Mouse (Mus musculus) midbrain, embryonic 16.5 days (tissue): ENCODE measurements around the gene Sh3pxd2a. TPM values are rescaled to one million over a fixed set of nuclear protein-coding genes. Genes with fewer than 3 reads are reported as not detected.

Experiments
- ATAC-seq: fragments of 200-750 bp; cut with Nextera tagmentation; 2 replicates; pipeline ENCODE4 v1.8.0; 2017; ENCODE audit warnings: moderate TSS enrichment
- H3K27ac ChIP-seq: fragments of 300-500 bp; sonication (generic); 2 replicates; pipeline ENCODE4 v1.5.1; 2014; ENCODE audit warnings: mild to moderate bottlenecking, low read length, mixed read lengths
- H3K27me3 ChIP-seq: fragments of 300-500 bp; sonication (generic); 2 replicates; pipeline ENCODE4 v1.6.1; 2014; ENCODE audit warnings: low read depth, low read length, mixed read lengths; ENCODE audit not compliant: control insufficient read depth, insufficient read depth
- H3K36me3 ChIP-seq: fragments of 300-500 bp; sonication (generic); 2 replicates; pipeline ENCODE4 v1.6.1; 2014; ENCODE audit warnings: mild to moderate bottlenecking, low read length, moderate library complexity, mixed read lengths; ENCODE audit not compliant: control insufficient read depth, insufficient read depth
- H3K4me1 ChIP-seq: fragments of 300-500 bp; sonication (generic); 2 replicates; pipeline ENCODE4 v1.6.1; 2014; ENCODE audit warnings: mild to moderate bottlenecking, low read length, mixed read lengths; ENCODE audit not compliant: control insufficient read depth, insufficient read depth
- H3K4me2 ChIP-seq: fragments of 300-500 bp; sonication (generic); 2 replicates; pipeline ENCODE4 v1.6.1; 2014; ENCODE audit warnings: mild to moderate bottlenecking, low read length, mixed read lengths
- H3K4me3 ChIP-seq: fragments of 300-500 bp; sonication (generic); 2 replicates; pipeline ENCODE4 v1.5.1; 2014; ENCODE audit warnings: low read depth, mild to moderate bottlenecking, low read length, moderate library complexity, mixed read lengths
- H3K9ac ChIP-seq: fragments of 300-500 bp; sonication (generic); 2 replicates; pipeline ENCODE4 v1.6.1; 2014; ENCODE audit warnings: low read depth, low read length, mixed read lengths
- H3K9me3 ChIP-seq: fragments of 300-500 bp; sonication (generic); replicated peaks from 2 replicates; pipeline ENCODE4 v1.6.1; 2014; ENCODE audit warnings: mild to moderate bottlenecking, low read length, mixed read lengths; ENCODE audit not compliant: control insufficient read depth, poor library complexity, severe bottlenecking
- WGBS: fragments of 180-500 bp; shearing (Covaris S2); extraction: QIAGEN DNeasy Blood & Tissue Kit; methylation state at CpG from one replicate; pipeline ENCODE4 v1.1.7; 2014; 5-methylcytosine and 5-hydroxymethylcytosine counted together
- polyA plus RNA-seq: library from polyadenylated mRNA; unstranded; fragments of >200 nt; fragmentation: Nextera tagmentation; extraction: Ambion mirVana; gene quantifications from 2 replicates; pipeline ENCODE4 v1.2.1, GENCODE M21; 2015

Sh3pxd2a gene
- polyA plus RNA-seq, 1 experiment from 2014 or later, result 1.5 TPM

DNA sequence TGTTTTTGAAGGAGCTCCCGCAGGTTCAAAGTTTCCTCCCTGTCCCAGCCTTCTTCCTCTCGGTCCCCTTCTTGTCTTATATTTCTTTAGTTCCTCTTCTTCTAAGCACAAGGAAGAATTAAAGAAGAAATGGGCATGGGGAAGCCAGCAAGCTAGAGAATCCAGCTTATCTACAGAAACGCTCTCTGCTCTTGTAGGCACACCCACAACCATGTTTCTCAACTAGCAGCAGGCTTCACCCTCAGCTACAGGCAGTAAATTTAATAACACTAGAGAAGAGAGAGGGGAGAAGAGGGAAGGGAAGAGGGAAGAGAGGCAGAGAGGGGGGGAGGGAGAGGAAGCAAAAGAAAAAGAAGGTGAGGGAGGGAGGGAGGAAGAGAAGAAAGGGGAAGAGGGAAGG lies 44.0 kb upstream of the Sh3pxd2a start:
- no peaks in the 10 kb centered on the region for H3K36me3 ChIP-seq
- no peak for ATAC-seq

DNA sequence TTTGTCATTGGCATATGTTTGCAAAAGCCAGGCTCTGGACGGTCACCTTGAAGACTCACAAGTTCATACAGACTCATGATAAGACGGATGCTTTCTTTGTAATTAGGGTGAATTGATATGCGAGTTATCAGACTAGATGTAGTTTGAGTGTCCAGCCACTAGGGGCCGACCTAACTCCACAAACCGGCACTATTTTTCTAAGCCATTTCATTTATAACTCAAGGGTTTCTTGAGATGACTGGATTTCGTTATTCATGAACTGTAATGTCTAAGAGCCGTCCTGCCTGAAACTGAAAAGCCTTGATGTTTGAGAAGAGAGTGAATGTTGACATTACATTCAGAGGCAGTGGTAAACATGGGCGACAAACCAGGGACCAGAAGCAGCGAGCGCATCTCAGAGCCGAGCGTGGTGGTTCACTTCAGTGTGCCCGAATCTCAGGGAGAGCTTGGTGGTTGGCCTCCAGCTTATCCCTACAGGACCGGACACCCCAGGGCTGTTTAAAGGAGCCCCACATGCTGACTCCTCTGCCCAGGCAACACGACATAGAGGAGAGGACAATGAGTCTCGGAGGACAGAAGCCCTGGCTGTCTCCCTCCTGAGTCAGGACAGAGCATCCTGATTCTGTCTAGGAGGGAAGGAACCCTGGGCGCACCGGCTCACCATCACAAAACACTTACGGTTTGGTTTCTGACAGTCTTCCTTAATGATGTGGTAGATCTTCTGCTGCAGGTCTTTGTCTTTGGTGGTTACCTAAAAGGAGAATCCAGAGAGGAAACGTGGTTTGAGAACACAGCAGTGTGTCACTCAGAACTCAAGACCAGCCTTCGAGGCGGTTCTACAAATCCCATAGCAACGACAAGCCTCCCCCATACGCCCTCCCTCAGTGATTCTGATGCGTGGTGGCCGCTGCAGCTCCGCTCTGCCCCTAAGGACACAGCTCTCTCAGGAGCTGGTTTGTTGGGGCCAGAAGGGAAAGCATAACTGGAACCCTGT lies 43.2 kb upstream of the Sh3pxd2a start:
- no peaks in the 10 kb centered on the region for H3K27me3 ChIP-seq
- H3K36me3 ChIP-seq, result no peaks in the 10 kb centered on the region
- no peaks in the 10 kb centered on the region for H3K9me3 ChIP-seq
- 45% methylated on average over 27 of the region's 27 CpGs for WGBS
- H3K9ac ChIP-seq, result no peak overlapping the region; the same call in 1 of the 2 replicates
- peak overlapping the region; percentile 21; the same call in 1 of the 2 replicates for H3K4me2 ChIP-seq
- H3K4me3 ChIP-seq, result no peak overlapping the region
- H3K27ac ChIP-seq, result no peak overlapping the region
- peaks cover 9% of the 10 kb centered on the region for H3K4me1 ChIP-seq
- ATAC-seq, result peak; percentile 36

More for the DNA sequence above, 44.0 kb upstream of the Sh3pxd2a start:
- H3K4me1 ChIP-seq, result peaks cover 9% of the 10 kb centered on the region
- H3K9ac ChIP-seq, result no peak overlapping the region
- H3K9me3 ChIP-seq, result no peaks in the 10 kb centered on the region
- 82% methylated on average over 3 of the region's 3 CpGs for WGBS
- H3K27ac ChIP-seq, result no peak overlapping the region
- H3K27me3 ChIP-seq, result no peaks in the 10 kb centered on the region
- no peak overlapping the region for H3K4me3 ChIP-seq
- H3K4me2 ChIP-seq, result no peak overlapping the region

DNA sequence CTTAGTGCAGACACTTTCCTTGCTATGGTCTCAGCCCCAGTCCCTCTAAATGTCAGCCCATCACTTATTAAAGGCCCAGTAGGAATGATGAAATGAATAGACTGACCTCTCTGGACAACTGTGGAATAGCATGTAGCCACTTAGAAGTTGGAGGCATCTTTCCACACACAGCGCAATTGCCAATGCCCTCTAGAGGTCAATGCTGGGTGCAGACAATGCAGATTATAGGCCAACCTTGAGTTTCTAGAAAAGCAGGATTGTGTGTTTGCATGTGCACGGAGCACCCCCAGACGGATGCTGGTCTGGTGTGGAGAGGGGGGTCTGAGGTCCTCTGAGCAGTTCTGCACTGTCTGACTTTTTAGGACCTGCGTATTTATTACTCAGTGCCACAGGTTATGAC lies 39.4 kb upstream of the Sh3pxd2a start:
- 60% methylated on average over 4 of the region's 4 CpGs for WGBS
- no peak for ATAC-seq
- Histone ChIP-seq H3K27me3 (no peaks in the 10 kb centered on the region), H3K4me3 (no peak overlapping the region), H3K9ac (no peak overlapping the region), H3K9me3 (no peaks in the 10 kb centered on the region), H3K27ac (no peak overlapping the region), H3K4me2 (no peak overlapping the region), H3K36me3 (no peaks in the 10 kb centered on the region), H3K4me1 (peaks cover 4% of the 10 kb centered on the region; the same call in 1 of the 2 replicates)

DNA sequence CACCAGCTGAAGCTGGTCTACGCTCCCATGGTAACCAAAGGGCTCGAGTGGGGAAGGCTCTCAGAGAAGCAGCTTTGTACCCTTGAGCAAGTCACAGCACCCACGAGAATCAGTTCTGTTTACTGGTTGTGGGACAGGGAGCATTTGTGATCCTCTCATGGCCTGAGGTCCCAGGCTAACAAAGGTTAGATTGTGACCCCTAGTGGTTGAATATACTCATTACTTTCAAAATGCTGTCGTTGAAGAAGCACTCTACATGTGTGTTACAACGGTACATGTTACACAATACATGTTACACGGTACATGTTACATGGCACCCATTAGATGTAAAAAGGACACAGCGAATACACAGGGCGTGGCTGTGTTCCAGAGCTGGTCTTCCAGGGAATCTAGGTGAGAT lies 38.4 kb upstream of the Sh3pxd2a start:
- Histone ChIP-seq H3K9ac (no peak overlapping the region), H3K4me3 (no peak overlapping the region), H3K9me3 (no peaks in the 10 kb centered on the region), H3K27me3 (no peaks in the 10 kb centered on the region), H3K27ac (no peak overlapping the region), H3K4me1 (peaks cover 2% of the 10 kb centered on the region; the same call in 1 of the 2 replicates), H3K4me2 (no peak overlapping the region), H3K36me3 (no peaks in the 10 kb centered on the region)
- 76% methylated on average over 8 of the region's 8 CpGs for WGBS
- ATAC-seq, result no peak

DNA sequence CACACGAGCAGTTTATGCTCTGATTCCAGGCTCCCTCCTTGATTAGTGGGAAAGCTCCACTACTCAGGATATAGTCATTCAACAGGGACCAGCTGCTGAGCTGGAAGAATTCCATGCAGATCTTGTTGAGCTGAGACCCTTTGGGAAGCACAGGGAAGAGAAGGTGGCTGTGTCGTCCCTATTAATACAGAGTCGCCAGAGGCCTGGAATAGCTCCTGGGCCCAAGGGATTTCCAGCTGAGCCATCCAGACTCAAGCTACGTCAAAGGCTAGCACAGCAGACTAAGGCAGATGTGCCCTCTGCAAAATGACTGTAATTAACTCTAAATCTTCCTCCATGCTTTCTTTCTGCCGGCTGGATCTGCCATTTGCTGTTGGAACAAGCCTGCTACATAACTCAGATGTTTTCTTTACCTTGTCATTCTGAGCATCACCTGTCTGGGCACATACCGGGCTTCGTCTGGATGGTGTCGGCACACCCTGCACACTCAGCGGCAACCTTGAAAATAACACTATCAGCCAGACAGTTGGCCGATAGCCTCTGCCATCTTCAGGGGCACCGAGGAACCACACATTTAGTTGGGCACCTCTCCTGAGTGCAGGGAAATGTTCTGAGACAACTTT lies 36.3 kb upstream of the Sh3pxd2a start:
- 71% methylated on average over 11 of the region's 11 CpGs for WGBS
- no peaks in the 10 kb centered on the region for H3K9me3 ChIP-seq
- no peak overlapping the region for H3K4me3 ChIP-seq
- no peak overlapping the region for H3K9ac ChIP-seq
- no peak overlapping the region for H3K4me2 ChIP-seq
- H3K27me3 ChIP-seq, result no peaks in the 10 kb centered on the region
- no peaks in the 10 kb centered on the region for H3K36me3 ChIP-seq
- ATAC-seq, result no peak
- no peaks in the 10 kb centered on the region for H3K4me1 ChIP-seq
- H3K27ac ChIP-seq, result no peak overlapping the region

DNA sequence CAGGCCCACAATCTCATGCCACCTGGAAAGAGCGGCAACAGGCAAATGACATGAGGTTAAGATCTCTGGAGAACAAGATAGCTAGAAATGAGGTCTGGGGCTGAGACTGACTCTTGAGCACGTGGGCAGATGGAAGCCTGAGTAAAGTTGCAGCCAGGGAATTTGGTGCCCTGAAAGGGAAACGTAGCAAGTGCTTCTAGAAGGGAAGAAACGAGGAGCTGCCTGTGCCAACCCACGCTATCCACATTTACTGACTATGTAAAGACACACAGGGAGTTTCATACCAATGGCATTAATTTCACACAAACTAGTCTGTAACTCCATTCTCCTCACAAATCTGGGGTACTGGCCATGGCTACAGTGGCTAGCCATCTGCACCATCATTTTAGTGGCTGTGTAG lies 35.6 kb upstream of the Sh3pxd2a start:
- no peak overlapping the region for H3K4me3 ChIP-seq
- no peaks in the 10 kb centered on the region for H3K36me3 ChIP-seq
- H3K27me3 ChIP-seq, result no peaks in the 10 kb centered on the region
- no peak overlapping the region for H3K27ac ChIP-seq
- H3K4me1 ChIP-seq, result no peaks in the 10 kb centered on the region
- H3K9ac ChIP-seq, result no peak overlapping the region
- H3K9me3 ChIP-seq, result no peaks in the 10 kb centered on the region
- no peak overlapping the region for H3K4me2 ChIP-seq
- WGBS, result 89% methylated on average over 5 of the region's 5 CpGs
- no peak for ATAC-seq

DNA sequence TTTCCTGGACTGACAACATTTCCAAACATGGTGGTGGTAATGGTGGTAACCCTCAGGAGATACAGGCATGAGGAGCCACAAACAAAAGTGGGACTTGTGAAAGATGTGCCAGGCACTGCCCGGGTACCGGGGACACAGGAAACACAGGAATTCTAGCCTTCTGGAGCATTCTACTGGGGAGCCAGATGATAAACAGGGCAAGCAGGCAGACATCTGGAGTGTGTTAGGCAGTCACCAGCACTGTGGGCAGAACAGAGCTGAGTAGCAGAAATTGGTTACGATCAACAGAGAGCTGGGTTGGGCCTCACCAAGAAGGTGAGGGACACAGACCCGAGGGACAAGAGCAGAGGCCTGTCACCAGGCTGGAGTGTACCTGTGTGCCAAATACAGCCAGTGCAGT lies 34.7 kb upstream of the Sh3pxd2a start:
- Histone ChIP-seq H3K27me3 (no peaks in the 10 kb centered on the region), H3K27ac (no peak overlapping the region), H3K9me3 (no peaks in the 10 kb centered on the region), H3K36me3 (no peaks in the 10 kb centered on the region), H3K4me3 (no peak overlapping the region), H3K4me1 (peaks cover 2% of the 10 kb centered on the region), H3K9ac (no peak overlapping the region), H3K4me2 (no peak overlapping the region)
- no peak for ATAC-seq
- 87% methylated on average over 4 of the region's 4 CpGs for WGBS

DNA sequence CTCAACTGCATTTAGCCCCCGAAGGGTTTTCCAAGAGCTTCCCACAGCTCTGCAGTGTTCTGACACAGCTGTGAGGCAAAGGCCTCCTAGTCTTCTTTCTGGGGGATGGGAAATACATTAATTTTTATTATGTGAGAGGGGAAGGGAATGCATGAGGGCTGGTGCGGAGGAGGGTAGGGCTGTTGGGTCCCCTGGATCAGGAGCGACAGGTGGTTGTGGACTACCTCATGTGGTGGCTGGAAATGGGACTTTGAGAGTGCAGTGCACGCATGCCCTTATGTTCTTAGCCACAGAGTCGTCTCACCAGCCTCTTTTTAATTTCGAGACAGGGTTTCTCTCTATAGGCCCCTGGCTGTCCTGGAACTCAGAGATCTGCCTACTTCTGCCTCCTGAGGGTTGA lies 33.5 kb upstream of the Sh3pxd2a start:
- no peak for ATAC-seq
- Histone ChIP-seq H3K4me3 (no peak overlapping the region), H3K27me3 (no peaks in the 10 kb centered on the region), H3K9me3 (no peaks in the 10 kb centered on the region), H3K9ac (no peak overlapping the region), H3K4me1 (peaks cover 13% of the 10 kb centered on the region), H3K4me2 (no peak overlapping the region), H3K27ac (no peak overlapping the region), H3K36me3 (no peaks in the 10 kb centered on the region)
- 95% methylated on average over 6 of the region's 6 CpGs for WGBS

DNA sequence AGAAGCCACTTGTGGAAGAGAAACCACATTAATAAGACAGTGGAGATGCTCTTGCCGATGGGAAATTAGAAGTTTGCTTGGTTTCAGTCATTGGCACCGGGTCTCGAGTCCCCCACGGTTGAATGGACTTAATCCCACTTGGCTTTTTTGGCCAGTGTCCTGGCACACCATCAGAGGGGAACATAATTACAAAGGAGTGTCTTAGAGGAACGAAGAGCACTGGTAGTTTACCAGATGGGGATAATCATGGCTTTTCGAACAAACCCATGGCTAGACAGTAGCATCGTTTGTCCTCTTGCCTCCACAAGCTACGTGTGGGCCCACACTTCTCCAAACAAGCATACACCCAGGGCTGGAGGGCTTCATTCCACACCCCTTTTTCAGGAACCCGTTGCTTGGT lies 33.1 kb upstream of the Sh3pxd2a start:
- Histone ChIP-seq H3K4me2 (no peak overlapping the region), H3K27me3 (no peaks in the 10 kb centered on the region)
- WGBS, result 67% methylated on average over 9 of the region's 9 CpGs

More for the DNA sequence above, 33.1 kb upstream of the Sh3pxd2a start:
- no peak overlapping the region for H3K4me3 ChIP-seq
- no peak for ATAC-seq
- H3K9ac ChIP-seq, result no peak overlapping the region
- H3K9me3 ChIP-seq, result no peaks in the 10 kb centered on the region
- peaks cover 13% of the 10 kb centered on the region for H3K4me1 ChIP-seq
- no peak overlapping the region for H3K27ac ChIP-seq
- no peaks in the 10 kb centered on the region for H3K36me3 ChIP-seq
